Mouse (Mus musculus) ES-E14 (cell line): Measurements from ENCODE around the gene Fbxo40. TPM values are rescaled to one million over a fixed set of nuclear protein-coding genes. Genes with fewer than 3 reads are reported as not detected.

ENCODE experiments used
- DNase-seq: peaks from one replicate; pipeline ENCODE4 v3.0.0-alpha.2; 2013; ENCODE audit warnings: low read depth, low spot score
- H3K27ac ChIP-seq: 2 replicates; pipeline ENCODE4 v1.5.1; 2012; ENCODE audit warnings: low read depth, mild to moderate bottlenecking, low read length, moderate library complexity, mixed read lengths; ENCODE audit not compliant: poor library complexity, insufficient read depth, severe bottlenecking
- H3K36me3 ChIP-seq: 2 replicates; pipeline ENCODE4 v1.6.1; 2012; ENCODE audit warnings: mild to moderate bottlenecking, low read length, moderate library complexity, mixed read lengths; ENCODE audit not compliant: control insufficient read depth, poor library complexity, insufficient read depth, severe bottlenecking
- H3K4me1 ChIP-seq, 2 experiments: fragments of 150-350 bp in 1 of 2; sonication (generic) in 1 of 2; 2 replicates each; pipeline ENCODE4 v1.6.1; 2012; ENCODE audit warnings: low read length in 2 of 2, mild to moderate bottlenecking in 1 of 2, mixed read lengths in 1 of 2; ENCODE audit not compliant: control insufficient read depth in 2 of 2, insufficient read depth in 2 of 2, poor library complexity in 1 of 2
- H3K4me3 ChIP-seq, 2 experiments: fragments of 150-350 bp in 1 of 2; sonication (generic) in 1 of 2; 2 replicates each; pipeline ENCODE4 v1.5.1; 2012; ENCODE audit warnings: low read length in 2 of 2, low read depth in 1 of 2, mild to moderate bottlenecking in 1 of 2, mixed read lengths in 1 of 2; ENCODE audit not compliant: insufficient read depth in 1 of 2, poor library complexity in 1 of 2, severe bottlenecking in 1 of 2
- H3K9ac ChIP-seq: 2 replicates; pipeline ENCODE4 v1.6.1; 2012; ENCODE audit warnings: low read depth, mild to moderate bottlenecking, low read length, mixed read lengths; ENCODE audit not compliant: poor library complexity, insufficient read depth, severe bottlenecking
- H3K9me3 ChIP-seq: fragments of 150-350 bp; sonication (generic); 2 replicates; pipeline ENCODE4 v1.6.1; 2012; ENCODE audit warnings: low read depth, mild to moderate bottlenecking, low read length; ENCODE audit not compliant: control insufficient read depth, insufficient read depth
- CHD2 ChIP-seq: IDR thresholded peaks from 2 replicates; pipeline ENCODE4 v1.6.1; 2014; ENCODE audit warnings: mild to moderate bottlenecking, low read depth, low read length, inconsistent platforms
- HCFC1 ChIP-seq: IDR thresholded peaks from 2 replicates; pipeline ENCODE4 v1.6.1; 2012; ENCODE audit warnings: low read length, inconsistent platforms, borderline replicate concordance; ENCODE audit not compliant: insufficient read depth
- MAFK ChIP-seq: IDR thresholded peaks from 2 replicates; pipeline ENCODE4 v1.6.1; 2014; ENCODE audit warnings: mild to moderate bottlenecking, low read depth, low read length, inconsistent platforms; ENCODE audit not compliant: insufficient read depth
- ZC3H11A ChIP-seq: IDR thresholded peaks from 2 replicates; pipeline ENCODE4 v1.6.1; 2012; ENCODE audit warnings: low read depth, mild to moderate bottlenecking, inconsistent platforms, low read length, borderline replicate concordance
- ZNF384 ChIP-seq: IDR thresholded peaks from 2 replicates; pipeline ENCODE4 v1.6.1; 2012; ENCODE audit warnings: low read depth, low read length, inconsistent platforms
- in situ Hi-C, 2 experiments: fragments of 600-800 bp; cut with MboI; formaldehyde crosslinking; loops; one replicate each; pipeline ENCODE4 v1.15.1; 2025; ENCODE audit warnings: low sequenced_read_pairs in 2 of 2, inconsistent platforms in 1 of 2; ENCODE audit not compliant: unreplicated experiment in 2 of 2
- total RNA-seq: library from RNA; depleted of rRNA; stranded (reverse); fragments of 300-350 nt; gene quantifications from 2 replicates; pipeline ENCODE4 v1.2.3, GENCODE M21; 2012

The Fbxo40 gene
- total RNA-seq, 1 experiment, result 0.09 TPM

- H3K36me3 ChIP-seq, result peaks cover 10% of the 10 kb centered on the region
- in situ Hi-C loops, result no loop called here
- no peak within 1 kb of the TSS for H3K27ac ChIP-seq
These were observed 55.2 kb downstream of the Fbxo40 start, which contains the start of gene Hcls1 for GRCm38 (mm10) chr16:36934841-36935620. TSS of gene Hcls1 (plus strand) at chr16:36934983.

DNA sequence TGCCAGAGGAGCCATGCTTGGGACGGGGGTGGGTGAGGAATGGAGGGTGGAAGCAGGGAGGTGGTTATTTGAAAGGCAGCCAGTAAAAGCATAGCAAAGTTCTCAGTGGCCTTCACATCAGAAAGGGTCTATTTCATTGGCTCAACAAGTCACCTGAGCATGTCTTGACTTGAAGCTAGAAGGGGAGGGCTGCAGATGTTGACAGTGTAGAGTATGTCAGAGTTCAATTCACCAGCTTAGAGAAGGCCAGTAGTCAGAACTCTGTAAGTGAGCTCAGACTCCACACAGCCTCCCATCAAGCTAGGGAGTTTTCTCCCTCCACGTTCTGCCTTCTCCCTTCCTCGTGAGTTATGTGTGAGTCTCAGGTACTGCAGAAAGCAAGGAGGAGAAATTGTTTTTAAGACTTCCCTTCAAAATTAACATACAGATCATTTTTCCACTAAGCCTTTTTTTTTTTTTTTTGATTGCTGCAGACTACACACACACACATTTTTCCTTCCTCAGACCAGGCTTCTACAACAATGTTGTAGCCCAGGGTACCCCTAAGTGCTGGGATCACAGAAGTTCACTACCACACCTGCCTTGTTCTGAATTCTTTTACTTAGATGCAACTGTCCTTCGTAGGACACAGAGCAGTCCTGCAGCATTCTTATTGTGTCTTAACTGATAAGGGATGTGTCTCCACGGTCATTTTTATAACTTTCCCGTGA is 56.0 kb downstream of the Fbxo40 start:
- H3K9ac ChIP-seq, result no peak overlapping the region
- TF ChIP-seq CHD2 (no peak), MAFK (no peak), HCFC1 (no peak), ZC3H11A (no peak), ZNF384 (no peak)
- no peak overlapping the region for H3K27ac ChIP-seq
- H3K4me3 ChIP-seq, result no peak overlapping the region
- in situ Hi-C loops, result no loop called here
- H3K9me3 ChIP-seq, result no peaks in the 10 kb centered on the region
- no peak for DNase-seq
- H3K4me1 ChIP-seq, result no peaks in the 10 kb centered on the region
- peaks cover 12% of the 10 kb centered on the region for H3K36me3 ChIP-seq

More at GRCm38 (mm10) chr16:36934841-36935620, 55.2 kb downstream of the Fbxo40 start, which contains the start of gene Hcls1:
- no peak within 1 kb of the TSS for H3K4me3 ChIP-seq
- no peak for DNase-seq
- no peak within 1 kb of the TSS for H3K9ac ChIP-seq
- no peaks in the 10 kb centered on the region for H3K4me1 ChIP-seq
- no peaks in the 10 kb centered on the region for H3K9me3 ChIP-seq
- TF ChIP-seq HCFC1 (no peak), CHD2 (no peak), MAFK (no peak), ZC3H11A (no peak), ZNF384 (no peak)

DNA sequence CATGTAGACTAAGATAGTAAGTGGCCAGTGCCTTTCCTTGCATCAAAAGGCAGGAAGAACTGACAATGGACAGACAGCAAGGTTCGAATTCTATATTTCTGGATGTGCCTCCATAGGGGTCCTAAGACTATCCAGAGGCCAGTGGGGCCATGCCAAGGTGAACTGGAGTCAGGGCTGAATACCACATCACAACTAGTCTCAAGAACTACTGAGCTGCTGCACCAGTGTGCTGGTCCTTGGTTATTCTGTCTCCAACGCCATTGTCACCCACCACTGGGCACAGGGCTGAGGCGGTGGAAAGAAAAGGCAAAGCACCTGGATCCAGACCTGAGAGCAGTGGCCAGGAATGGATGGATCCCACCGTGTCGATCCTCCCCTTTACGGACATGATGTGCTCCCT is 57.7 kb downstream of the Fbxo40 start:
- no peak overlapping the region for H3K9ac ChIP-seq
- peaks cover 24% of the 10 kb centered on the region for H3K36me3 ChIP-seq
- no peak for DNase-seq
- H3K4me1 ChIP-seq, result no peaks in the 10 kb centered on the region
- no peak for TF ChIP-seq HCFC1
- TF ChIP-seq ZNF384, result no peak
- TF ChIP-seq ZC3H11A, result no peak
- no peak for TF ChIP-seq MAFK
- no peak for TF ChIP-seq CHD2
- no peaks in the 10 kb centered on the region for H3K9me3 ChIP-seq
- no peak overlapping the region for H3K4me3 ChIP-seq
- in situ Hi-C loops, result no loop called here
- no peak overlapping the region for H3K27ac ChIP-seq

DNA sequence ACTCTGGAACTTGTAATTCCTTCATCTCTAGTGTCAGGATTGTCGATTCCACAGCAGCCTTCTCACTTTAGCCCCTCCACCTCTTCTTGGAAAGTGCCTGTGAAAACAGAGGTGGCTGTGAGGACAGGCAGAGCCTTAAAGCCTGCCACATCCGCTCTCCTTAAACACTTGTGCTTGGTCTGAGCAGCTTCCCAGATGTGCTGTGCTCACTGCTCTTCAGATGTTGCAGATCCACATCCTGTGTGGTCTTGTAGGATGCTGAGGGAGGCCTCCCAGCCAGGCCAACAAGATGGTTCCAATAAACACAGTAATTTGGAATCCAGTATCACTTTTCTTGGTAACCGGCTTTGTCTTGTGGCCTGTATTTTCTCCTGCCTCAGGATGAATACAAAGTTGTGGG is 58.3 kb downstream of the Fbxo40 start:
- Histone ChIP-seq H3K27ac (no peak overlapping the region), H3K4me3 (no peak overlapping the region), H3K9ac (no peak overlapping the region), H3K4me1 (no peaks in the 10 kb centered on the region), H3K36me3 (peaks cover 26% of the 10 kb centered on the region), H3K9me3 (no peaks in the 10 kb centered on the region)
- in situ Hi-C loops, result no loop called here
- DNase-seq, result no peak
- no peak for TF ChIP-seq CHD2
- TF ChIP-seq MAFK, result no peak
